Mouse (Mus musculus) bone marrow, adult 2 months (tissue): ENCODE results near the gene Omp.
A peak's percentile ranks its signal among the peaks of the same experiment; 100 is the strongest.

ENCODE experiments used
- CTCF ChIP-seq: fragments of 200-500 bp; IDR thresholded peaks from 2 replicates; pipeline ENCODE4 v1.5.1; 2011; ENCODE audit warnings: low read length, control low read depth; ENCODE audit not compliant: control insufficient read depth, insufficient read depth
- POLR2A ChIP-seq: fragments of 200-500 bp; IDR thresholded peaks from 2 replicates; pipeline ENCODE4 v1.6.1; 2011; ENCODE audit warnings: low read depth, mild to moderate bottlenecking, control low read depth, low read length, borderline replicate concordance; ENCODE audit not compliant: control insufficient read depth

DNA sequence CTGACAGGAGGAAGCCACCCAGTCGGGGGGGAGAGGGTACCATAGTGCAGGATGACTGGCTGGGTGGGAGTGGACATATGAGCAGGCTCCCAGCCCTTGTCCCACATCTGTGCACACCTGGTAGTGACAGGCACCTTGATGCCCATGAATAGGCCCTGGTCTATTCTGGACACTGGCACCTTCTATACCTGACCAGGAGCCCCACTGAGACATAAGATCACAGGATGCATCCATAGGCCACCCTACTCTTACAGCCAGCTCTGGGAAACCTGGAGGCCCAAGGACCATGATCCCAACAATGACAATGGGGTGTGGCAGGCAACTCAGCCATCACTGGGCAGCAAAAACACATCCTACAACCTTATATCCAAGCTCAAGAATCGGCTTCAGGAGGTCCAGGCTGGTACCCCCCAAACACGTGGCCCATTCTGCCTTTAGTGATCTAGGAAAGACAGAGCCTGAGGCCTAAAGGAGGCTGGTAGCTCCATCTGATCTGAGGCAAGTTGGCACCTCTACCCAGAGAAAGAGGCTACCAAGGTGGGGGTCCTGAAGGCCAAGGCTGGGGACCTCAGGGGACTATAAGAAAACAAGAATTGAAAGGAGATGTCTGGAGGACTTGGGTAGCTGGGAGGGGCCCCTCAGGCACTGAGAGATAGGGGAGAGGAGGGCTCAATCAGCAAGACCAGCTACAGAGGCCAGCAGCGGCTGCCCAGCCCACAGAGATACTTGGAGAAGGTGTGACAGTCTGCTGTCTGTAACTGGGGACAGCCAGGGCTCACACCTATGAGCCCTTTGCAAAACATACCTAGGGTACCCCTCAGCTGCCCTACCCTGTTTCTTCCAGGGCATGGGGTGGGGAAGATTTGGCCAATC lies 29.8 kb upstream of the Omp start:
- TF ChIP-seq CTCF: no peak
- TF ChIP-seq POLR2A: peak; percentile 53
